Mouse (Mus musculus) urinary bladder, postnatal 10 days (tissue): ENCODE data around the gene Gm27027.

ENCODE experiments used
- DNase-seq: peaks from one replicate; pipeline ENCODE4 v3.0.0; 2022; ENCODE audit warnings: low spot score

Gene Gm27027

DNA sequence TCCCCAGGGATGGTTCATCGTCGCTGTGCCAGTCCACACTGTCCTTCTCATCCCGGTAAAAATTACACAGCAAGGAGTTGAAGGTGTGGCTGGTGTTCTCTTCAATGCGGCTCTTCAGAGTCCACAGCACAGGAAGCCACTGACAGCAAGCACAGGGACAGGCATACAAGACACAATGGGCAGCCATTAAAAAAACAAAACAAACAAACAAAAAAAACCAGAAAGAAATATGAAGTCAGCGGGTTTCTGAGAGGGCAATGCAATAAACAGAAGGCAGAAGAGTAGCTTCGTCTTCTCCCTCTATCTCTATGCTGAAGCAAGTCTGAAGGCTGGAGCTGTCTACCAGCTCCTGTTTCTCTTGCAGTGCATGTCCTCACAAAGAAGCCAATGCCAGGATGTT lies at the start of gene Gm27027:
Gene Gm27027, minus strand, starts transcription at position 101 of the 400 bp plus-strand sequence.
- no peak for DNase-seq

DNA sequence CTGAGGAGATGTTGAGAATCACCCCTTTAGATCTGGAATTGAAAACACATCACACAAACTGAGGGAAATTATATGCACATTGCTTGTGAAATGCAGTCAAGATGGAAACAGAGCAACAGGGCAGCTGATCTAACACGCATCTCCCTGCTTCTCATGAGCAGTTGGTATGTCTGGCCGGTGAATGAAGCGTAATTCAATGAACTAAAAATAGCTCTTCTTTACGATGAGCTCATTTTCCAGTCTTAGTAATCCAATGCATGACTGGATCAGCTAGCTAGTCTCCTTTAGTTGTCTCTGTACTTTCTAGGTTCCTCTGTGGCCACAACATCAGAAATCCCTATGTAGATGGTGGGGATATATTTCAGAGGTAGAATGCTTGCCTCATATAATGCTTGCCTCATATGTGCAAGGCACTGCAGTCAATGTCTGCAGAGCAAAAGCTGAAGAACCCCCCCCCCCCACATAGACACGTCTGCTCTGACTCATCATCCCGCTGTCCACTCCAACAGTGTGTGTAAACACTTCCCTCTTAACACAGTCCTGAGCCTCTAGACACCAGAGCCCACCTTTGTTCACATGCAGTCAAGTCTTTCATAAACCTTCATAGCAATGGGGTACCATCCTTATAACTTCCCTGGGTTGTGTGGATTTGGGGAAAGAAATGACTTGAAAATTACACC lies 49.4 kb upstream of the Gm27027 start:
- no peak for DNase-seq

GRCm38 (mm10) chr2:94044174-94044573 lies 48.0 kb upstream of the Gm27027 start:
- no peak for DNase-seq

DNA sequence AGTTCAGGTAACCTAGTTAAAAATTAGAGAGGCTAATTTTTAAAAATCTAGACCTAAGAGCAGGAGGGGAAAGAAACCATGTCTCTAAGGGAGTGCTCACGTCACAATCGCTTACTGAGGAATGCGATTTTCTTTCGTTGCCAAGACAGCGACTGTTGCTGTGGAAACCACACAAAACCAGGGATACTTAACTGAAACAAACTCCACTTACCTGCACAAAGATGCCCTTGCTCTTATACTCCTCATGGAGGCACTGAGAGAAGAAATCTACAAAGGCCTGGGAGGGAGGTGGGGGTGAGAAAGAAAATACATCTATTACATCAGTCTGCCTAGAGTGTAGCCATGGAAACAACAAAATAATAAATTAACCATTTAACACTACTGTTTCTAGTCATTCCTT lies 47.5 kb upstream of the Gm27027 start:
- no peak for DNase-seq

DNA sequence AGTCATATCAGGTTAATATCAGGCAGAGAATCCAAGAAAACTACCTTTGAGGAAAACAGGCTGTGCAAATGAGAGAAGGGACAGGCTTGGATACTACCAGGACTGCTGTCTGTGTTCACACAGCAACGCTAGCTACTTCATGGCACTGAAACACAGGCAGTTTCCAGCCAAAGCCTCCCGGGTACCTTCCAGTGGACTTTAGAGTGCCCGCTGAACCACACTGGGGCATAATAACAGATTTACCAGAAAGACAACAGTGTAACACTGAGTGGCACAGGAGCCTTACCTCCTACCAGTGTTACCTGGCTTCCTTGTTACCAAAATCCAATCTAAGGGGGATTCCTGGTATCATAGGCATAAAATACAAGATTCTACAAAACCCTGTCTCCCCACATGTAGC lies 46.3 kb upstream of the Gm27027 start:
- no peak for DNase-seq

DNA sequence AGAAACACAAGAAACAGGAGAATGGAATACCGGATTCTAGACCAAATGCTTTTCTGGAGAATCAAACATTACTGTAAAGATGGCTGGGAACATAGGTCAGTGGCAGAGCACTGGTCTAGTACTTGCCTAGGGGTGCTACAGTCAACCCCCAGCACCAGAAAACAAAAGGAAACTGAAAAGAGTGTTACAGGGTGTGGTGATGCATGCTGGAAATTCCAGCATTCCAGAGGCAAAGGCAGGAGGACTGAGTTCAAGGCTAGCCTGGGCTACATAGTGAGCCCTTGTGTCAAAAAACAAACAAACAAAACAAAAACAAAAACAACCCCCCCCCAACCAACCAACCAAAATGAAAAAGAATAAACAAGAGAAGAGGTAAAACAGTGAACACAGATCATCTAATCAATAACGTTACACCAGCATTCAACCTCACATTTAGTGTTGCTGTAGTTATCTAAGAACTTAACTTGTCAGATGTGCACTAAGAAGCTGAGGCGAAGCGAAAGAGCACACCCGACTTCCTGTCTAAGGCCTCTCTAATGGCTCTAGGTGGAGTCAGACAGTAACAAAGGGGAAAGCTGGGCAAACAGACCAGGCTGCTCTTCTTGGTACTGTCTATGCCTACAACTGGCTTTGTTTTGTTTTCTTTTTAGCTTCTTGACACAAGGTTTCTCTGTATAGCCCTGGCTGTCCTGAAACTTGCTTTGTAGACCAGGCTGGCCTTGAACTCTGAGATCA lies 44.4 kb upstream of the Gm27027 start:
- DNase-seq: no peak

DNA sequence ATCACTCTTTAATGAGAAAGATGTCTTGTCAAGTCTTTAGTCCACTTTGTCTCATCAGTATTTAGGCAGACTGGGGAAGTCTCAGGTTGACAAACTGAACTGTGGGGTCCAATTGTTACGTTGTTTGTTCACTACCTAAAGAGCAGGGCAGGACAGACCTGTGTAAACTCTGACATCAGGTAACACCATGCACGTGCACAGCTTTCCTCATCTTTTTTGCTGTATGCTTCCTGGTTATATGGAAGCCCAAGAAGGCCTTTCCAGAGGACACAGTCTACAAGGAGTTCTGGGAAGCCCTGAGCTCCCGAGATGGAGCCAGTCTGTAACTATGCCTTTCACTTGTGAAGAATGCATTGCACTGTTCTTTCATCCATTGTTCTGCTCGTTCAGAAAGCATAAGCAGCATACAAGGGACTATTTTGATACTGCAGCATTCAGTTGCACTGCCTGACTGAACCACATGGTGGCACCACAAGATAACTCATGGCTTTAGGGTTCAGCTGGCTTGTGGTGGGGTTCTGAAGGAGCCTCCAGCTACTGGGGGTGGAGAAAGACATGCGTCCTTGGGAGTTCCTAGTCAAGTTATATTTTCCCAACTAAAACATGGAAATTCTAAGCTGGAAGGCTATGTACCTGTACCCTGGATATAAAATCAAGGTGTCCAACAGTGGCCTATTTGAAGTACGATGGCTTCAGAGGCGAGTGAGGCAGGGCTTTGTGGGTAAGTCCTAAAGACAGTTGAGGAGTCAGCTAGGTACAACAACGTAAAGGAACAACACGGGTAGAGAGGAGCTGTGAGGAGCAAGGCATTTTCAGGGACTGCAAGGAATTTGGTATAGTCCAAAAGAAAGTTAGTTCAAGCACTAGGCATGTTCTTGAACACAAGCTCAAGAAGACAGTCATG lies 39.5 kb upstream of the Gm27027 start:
- no peak for DNase-seq

DNA sequence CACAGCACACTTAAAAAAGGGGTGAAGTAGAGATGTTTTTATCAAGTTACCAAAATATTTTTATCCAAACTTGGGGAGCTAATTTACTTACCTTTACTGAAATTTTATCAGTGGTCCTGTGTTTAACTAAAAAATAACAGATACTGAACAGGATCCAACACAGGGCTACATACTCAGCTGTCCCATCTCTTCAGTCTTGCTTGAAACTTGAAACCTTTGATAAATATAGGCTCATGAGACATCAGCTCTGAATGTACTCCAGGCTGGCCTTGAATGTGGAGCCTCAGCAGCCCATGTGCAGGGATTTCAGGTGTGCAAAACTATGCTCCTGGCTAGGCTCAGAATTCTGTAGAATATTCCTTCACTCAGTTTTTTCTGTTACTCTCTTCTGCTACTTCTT lies 34.4 kb upstream of the Gm27027 start:
- DNase-seq: no peak

DNA sequence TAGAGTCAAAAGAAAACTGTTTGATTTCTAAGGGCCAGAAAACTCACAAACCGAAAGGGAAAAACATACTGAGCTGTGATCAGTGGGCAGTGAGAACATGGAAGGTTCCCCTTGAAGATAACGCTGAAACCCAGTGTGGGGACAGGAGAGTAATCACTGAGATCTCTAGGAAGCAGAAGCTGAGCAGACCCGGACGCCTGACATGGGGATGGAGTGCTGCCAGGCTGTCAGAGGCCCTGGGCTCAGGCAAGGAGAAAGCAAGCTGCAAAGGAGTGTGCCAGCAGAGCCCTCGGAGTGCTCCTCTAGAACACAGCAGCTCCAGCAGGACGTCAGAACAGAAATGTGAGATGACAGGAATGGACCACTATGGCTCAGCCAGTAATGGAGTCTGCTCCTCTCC lies 28.5 kb upstream of the Gm27027 start:
- DNase-seq: no peak

GRCm38 (mm10) chr2:94010335-94011291 lies 14.5 kb upstream of the Gm27027 start, which contains the start of gene Alkbh3:
TSS of gene Alkbh3 (minus strand) at chr2:94010807.
- DNase-seq: peak; percentile 75

GRCm38 (mm10) chr2:94002331-94002730 lies 6.2 kb upstream of the Gm27027 start:
- DNase-seq: peak; percentile 61

DNA sequence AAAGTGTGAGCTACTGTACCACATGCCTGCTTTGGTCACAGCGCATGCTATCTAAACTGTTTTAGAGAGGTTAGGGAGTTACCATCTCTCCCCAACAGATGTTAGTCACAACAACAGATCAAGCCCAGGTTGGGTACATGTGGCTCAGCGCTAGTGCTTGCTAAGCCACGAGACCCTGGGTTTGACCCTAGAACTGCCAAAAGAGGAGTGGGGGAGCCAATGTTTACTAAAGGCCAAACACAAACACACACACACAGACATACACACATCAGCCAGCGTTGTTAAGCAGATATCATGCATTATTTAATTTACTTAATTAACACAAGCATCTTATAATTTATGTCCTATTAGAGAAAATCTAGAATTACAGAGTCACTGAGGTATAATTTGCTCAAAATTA lies 5.8 kb upstream of the Gm27027 start:
- DNase-seq: no peak

DNA sequence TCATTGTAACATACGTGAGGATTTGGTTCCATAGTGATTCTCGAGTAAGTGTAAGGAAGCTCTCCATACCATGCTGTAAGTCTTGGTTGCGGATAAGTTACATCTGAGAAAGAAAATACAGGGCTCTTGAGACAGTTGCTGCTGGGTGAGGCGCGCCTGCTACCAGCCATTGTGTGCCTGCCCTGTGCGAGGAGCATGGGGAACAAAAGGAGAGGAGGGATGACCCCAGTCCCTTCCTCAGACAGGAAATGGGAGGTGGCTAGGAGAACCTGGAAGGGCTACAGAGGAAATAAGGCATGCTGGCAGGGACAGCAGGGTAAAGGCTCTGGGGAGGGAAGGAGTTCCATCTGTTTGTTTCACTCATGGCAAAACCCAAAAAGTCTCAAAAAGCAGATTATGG lies 5.3 kb upstream of the Gm27027 start:
- no peak for DNase-seq

GRCm38 (mm10) chr2:93992810-93993209 lies 3.3 kb downstream of the Gm27027 start:
- DNase-seq: no peak

DNA sequence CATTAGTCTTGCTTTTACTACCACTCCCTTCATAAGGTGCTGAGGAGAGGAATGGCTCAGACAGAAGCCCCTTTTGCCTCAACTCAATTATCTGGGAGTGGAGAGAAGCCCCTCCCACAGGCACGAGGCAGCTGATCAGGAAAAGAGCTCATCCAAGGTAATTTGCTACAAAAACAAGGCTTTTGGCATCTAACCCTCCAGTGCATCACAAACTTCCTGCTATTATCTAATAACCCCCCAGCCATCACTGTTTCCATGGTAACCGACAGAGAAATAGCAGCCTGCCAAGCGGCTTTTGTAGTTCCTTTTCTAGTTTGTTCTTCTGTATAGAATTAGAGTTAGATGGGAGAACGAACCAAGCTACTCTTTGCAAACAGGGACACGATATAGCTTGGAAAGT lies 3.9 kb downstream of the Gm27027 start:
- DNase-seq: no peak

- DNase-seq: no peak
These were observed 4.8 kb downstream of the Gm27027 start for GRCm38 (mm10) chr2:93991336-93991735.

- DNase-seq: no peak
These were observed 7.7 kb downstream of the Gm27027 start for GRCm38 (mm10) chr2:93988440-93988839.

DNA sequence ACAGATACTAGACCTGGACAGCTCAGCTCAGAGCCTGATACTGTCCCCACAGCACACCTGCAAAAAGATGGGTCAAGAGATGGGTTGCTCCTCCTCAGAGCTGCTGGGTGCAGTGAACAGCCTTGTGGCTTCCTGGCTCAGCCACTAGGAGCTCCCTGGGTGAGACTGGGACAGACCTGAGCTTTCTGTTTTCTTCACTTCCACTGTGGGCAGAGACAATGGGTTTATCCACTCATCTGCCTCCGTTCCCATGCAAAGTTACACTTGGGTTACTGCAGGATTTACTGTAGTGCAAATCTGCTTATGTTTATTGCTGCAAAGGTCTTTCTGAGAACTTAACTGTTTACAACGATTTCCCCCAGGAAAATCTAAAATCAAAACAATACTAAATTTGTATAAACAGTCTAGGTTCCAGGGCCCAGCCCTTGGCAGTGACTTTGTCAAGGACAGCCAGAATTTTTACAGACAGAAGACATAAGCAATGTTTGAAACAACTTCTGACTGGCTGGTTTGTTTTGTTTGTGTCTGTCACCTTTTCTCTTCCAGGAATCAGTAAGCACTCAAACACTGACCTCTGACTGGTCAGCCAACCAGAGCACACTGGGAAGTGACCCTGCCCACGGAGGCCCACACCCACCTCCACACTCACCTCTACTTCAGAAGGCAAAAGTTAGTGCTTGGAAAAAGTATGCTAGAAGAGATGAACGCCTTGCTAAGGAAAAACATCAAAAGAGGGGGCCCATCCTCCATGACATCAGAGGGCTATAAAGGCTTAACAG lies 13.5 kb downstream of the Gm27027 start:
- DNase-seq: no peak

DNA sequence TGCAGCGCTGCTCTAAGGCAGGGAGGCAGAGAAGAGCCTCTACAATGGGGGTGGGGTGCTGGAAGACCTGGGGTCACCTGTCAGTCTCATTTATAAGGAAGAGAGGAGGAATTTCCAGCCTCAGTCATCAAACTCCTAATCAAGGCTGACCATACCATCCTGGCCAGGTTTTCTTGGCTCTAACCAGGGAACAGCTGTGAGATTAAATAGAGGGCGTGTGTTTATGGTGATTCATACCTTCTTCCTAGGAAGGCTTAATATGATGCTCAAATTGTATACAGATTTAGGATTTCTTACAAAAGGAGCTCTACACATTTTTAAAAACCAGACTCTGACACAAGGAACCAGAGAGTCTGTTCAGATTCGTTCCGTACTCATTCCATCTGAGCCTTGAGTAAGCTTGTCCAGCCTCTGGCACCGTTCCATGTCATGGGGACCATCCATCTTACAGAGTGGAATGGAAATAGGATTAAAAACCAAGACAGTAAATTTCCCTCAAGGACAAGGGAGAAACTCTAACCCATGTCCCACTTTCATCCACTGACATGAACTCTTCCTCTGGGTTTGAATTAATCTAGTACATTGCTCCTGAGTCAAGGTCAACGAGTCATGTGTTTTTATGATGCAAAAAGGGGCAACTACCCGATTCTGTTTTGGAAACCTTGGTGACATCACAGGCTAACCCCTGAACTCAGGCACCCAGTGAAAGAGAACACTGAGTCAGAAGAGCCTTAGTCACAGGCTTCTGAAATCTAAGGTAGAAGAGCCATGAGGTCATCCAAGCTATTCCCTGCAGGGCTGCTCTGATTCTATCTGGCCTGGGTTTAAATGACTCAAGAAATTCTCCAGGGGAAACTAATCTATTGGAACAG lies 16.7 kb downstream of the Gm27027 start:
- DNase-seq: no peak
